Mouse (Mus musculus): Measurements from ENCODE around the gene Rcor2. TPM values are rescaled to one million over a fixed set of nuclear protein-coding genes. Genes with fewer than 3 reads are reported as not detected.

The Rcor2 gene
- total RNA-seq, 1 experiment: 161 TPM

DNA sequence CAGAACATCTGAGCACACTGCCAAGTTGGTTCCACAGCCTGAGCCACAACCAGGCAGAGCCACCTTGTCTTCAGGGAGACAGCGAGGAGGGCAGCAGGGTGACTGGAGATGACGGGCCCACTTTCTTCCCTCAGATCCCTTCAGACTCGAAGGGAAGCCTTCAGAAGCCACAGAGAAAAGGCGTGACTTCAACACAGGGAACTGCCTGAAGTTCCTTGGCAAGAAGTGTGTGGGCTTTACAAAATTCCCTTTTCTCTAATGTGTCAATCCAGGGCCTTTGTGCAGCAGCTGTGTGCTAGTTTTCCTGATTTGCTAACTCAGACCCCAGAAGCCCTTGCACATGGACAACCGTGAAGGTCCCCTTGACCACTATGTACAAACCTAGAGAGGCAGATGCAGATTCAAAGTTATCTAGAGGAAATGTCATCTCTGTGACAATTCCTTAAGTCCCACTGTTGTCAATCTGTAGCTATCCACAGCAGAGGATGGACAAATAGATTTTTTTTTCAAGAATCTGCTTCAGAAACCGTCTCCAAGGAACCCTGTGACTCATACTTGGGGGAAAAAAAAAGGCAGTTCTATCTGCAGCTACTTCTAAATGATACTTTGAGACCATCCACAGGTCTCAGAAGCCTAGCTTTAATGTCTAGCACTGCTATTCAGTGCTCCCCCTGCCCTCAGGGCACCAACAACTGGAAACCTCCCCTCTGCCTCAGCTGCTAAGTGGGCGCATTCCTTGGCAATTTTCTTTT lies 25.0 kb downstream of the Rcor2 start:
- in situ Hi-C loops (cut with MboI; ENCODE audit: low sequenced_read_pairs in 2 of 2, unreplicated experiment in 2 of 2): no loop called here
- H3K36me3 ChIP-seq (ENCODE audit: control insufficient read depth, insufficient read depth, low read length, poor library complexity, severe bottlenecking): peaks cover 10% of the 10 kb centered on the region

DNA sequence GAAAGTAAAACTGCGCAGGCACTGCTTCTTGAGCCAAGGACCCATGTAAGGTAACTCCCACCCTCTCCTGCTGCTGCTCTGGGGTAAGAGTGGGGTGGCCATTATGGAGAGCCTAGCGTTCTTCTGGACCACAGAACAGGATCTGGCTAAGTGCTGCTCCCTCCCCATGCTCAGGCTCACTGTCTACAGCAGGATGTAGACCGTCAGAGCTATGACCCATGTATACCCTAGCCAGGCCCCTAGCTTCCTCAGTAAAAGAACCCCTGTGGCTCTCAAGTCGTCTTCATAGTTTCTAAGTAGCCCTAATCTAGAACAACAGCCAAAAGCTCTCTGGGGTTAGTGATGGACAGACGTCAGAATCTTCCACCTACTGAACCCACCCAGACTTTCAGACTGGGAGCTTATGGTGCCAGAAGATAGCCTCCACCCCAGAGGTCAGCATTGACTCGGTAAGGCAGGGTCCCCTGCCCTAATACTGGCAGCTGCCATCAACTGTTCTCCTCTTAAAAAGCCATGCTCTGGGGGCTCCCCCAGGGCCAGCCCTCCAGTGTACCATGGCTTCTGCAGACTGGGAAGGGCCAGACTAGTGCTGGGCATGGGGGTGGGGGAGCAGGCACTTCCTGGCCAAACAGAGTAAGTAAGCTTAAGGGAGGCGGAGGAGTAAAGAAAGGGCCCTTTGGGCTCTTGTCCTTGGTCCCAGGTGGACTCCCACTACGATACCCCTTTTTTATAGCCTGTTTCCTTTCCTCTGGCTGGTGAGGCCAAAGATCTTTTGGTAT lies 27.2 kb downstream of the Rcor2 start:
- no peaks in the 10 kb centered on the region for H3K9me3 ChIP-seq (ENCODE audit: control insufficient read depth, insufficient read depth, low read depth, low read length)
- peaks cover 0 to 15% of the 10 kb centered on the region in 2 experiments; a peak in 3 of 4 replicates for H3K4me1 ChIP-seq (ENCODE audit: control insufficient read depth in 2 of 2, insufficient read depth in 2 of 2, low read length in 2 of 2, poor library complexity in 1 of 2)
- no peak for TF ChIP-seq HCFC1 (IDR thresholded peaks at IDR 0.05; ENCODE audit: borderline replicate concordance, insufficient read depth, low read length)
- in situ Hi-C loops (cut with MboI; ENCODE audit: low sequenced_read_pairs in 2 of 2, unreplicated experiment in 2 of 2): no loop called here
- no peak overlapping the region for H3K4me3 ChIP-seq (ENCODE audit: insufficient read depth in 1 of 2, low read depth in 1 of 2, low read length in 2 of 2, poor library complexity in 1 of 2, severe bottlenecking in 1 of 2)
- H3K36me3 ChIP-seq (ENCODE audit: control insufficient read depth, insufficient read depth, low read length, poor library complexity, severe bottlenecking): peaks cover 8% of the 10 kb centered on the region; the same call in 1 of the 2 replicates
- H3K27ac ChIP-seq (ENCODE audit: insufficient read depth, low read depth, low read length, poor library complexity, severe bottlenecking): no peak overlapping the region
- no peak for DNase-seq (ENCODE audit: low read depth, low spot score)
- no peak overlapping the region for H3K9ac ChIP-seq (ENCODE audit: insufficient read depth, low read depth, low read length, poor library complexity, severe bottlenecking)

More for the DNA sequence above, 25.0 kb downstream of the Rcor2 start:
- no peak overlapping the region for H3K4me3 ChIP-seq (ENCODE audit: insufficient read depth in 1 of 2, low read depth in 1 of 2, low read length in 2 of 2, poor library complexity in 1 of 2, severe bottlenecking in 1 of 2)
- no peak for DNase-seq (ENCODE audit: low read depth, low spot score)
- no peaks in the 10 kb centered on the region for H3K9me3 ChIP-seq (ENCODE audit: control insufficient read depth, insufficient read depth, low read depth, low read length)
- TF ChIP-seq MAFK (IDR thresholded peaks at IDR 0.05; ENCODE audit: insufficient read depth, low read depth, low read length): no peak
- no peak for TF ChIP-seq ZC3H11A (IDR thresholded peaks at IDR 0.05; ENCODE audit: borderline replicate concordance, low read depth, low read length)
- TF ChIP-seq HCFC1 (IDR thresholded peaks at IDR 0.05; ENCODE audit: borderline replicate concordance, insufficient read depth, low read length): no peak
- TF ChIP-seq ZNF384 (IDR thresholded peaks at IDR 0.05; ENCODE audit: low read depth, low read length): no peak
- TF ChIP-seq CHD2 (IDR thresholded peaks at IDR 0.05; ENCODE audit: low read depth, low read length): no peak
- no peak overlapping the region for H3K9ac ChIP-seq (ENCODE audit: insufficient read depth, low read depth, low read length, poor library complexity, severe bottlenecking)
- no peak overlapping the region for H3K27ac ChIP-seq (ENCODE audit: insufficient read depth, low read depth, low read length, poor library complexity, severe bottlenecking)
- H3K4me1 ChIP-seq (ENCODE audit: control insufficient read depth in 2 of 2, insufficient read depth in 2 of 2, low read length in 2 of 2, poor library complexity in 1 of 2): peaks cover 0 to 15% of the 10 kb centered on the region in 2 experiments; a peak in 3 of 4 replicates

DNA sequence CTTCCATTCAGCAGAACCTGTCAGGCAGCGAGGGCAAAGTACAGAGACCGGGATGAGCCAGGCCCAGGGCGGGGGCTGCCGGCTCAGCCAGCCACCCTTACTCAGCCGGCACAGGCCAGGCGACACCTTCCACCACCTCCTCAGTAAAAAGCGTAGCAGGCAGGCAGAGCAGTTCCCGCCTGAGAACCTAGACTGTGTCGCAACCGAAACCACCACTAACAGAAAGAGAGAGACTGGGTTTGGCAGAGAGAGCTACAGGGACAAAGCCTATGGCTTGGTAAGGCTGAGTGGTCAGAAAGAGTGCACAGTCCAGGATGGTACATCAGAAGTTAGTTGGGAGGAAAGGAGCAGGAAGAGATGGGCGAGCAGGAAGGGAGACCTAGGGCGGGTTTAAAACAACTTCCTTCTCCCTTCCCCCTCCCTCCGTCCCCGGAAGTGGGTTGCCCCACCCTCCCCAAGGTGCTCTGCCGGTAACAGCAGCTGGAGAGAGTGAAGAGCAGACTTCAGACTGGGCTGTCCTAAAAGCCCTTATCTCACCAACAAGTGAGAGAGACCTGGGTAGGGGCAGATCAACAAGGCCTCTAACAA lies 28.0 kb downstream of the Rcor2 start:
- Histone ChIP-seq H3K9ac (ENCODE audit: insufficient read depth, low read depth, low read length, poor library complexity, severe bottlenecking) (peak overlapping the region; percentile 63), H3K4me1 (ENCODE audit: control insufficient read depth in 2 of 2, insufficient read depth in 2 of 2, low read length in 2 of 2, poor library complexity in 1 of 2) (peaks cover 0 to 15% of the 10 kb centered on the region in 2 experiments; a peak in 3 of 4 replicates), H3K9me3 (ENCODE audit: control insufficient read depth, insufficient read depth, low read depth, low read length) (no peaks in the 10 kb centered on the region), H3K36me3 (ENCODE audit: control insufficient read depth, insufficient read depth, low read length, poor library complexity, severe bottlenecking) (peaks cover 10% of the 10 kb centered on the region; the same call in 1 of the 2 replicates), H3K4me3 (ENCODE audit: insufficient read depth in 1 of 2, low read depth in 1 of 2, low read length in 2 of 2, poor library complexity in 1 of 2, severe bottlenecking in 1 of 2) (peak overlapping the region; percentile 29 to 63), H3K27ac (ENCODE audit: insufficient read depth, low read depth, low read length, poor library complexity, severe bottlenecking) (no peak overlapping the region)
- TF ChIP-seq HCFC1 (IDR thresholded peaks at IDR 0.05; ENCODE audit: borderline replicate concordance, insufficient read depth, low read length) (no peak), ZC3H11A (IDR thresholded peaks at IDR 0.05; ENCODE audit: borderline replicate concordance, low read depth, low read length) (no peak), ZNF384 (IDR thresholded peaks at IDR 0.05; ENCODE audit: low read depth, low read length) (no peak), MAFK (IDR thresholded peaks at IDR 0.05; ENCODE audit: insufficient read depth, low read depth, low read length) (no peak), CHD2 (IDR thresholded peaks at IDR 0.05; ENCODE audit: low read depth, low read length) (no peak)
- in situ Hi-C loops (cut with MboI; ENCODE audit: low sequenced_read_pairs in 2 of 2, unreplicated experiment in 2 of 2): no loop called here
- DNase-seq (ENCODE audit: low read depth, low spot score): peak; percentile 40

DNA sequence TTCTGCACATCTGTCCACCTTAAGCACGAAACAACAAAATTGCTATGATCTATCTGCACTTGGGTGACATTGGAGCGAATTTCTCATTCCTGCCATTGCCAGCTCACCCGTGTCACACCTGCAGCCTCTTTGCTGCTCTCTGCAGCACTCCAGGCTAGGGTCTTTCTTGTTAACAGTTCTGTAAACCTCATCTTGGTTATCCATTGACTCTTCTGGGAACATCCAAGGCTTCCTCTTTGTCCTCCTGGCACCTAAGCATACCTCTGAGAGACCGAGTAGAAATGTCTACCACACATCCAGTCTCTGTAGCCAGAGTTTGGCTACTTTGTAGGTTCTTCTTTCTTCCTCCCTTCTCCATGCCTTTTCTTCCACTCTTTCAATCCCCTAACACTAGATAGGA lies 28.8 kb downstream of the Rcor2 start:
- Histone ChIP-seq H3K4me1 (ENCODE audit: control insufficient read depth in 2 of 2, insufficient read depth in 2 of 2, low read length in 2 of 2, poor library complexity in 1 of 2) (peaks cover 0 to 15% of the 10 kb centered on the region in 2 experiments; a peak in 3 of 4 replicates), H3K4me3 (ENCODE audit: insufficient read depth in 1 of 2, low read depth in 1 of 2, low read length in 2 of 2, poor library complexity in 1 of 2, severe bottlenecking in 1 of 2) (no peak overlapping the region), H3K36me3 (ENCODE audit: control insufficient read depth, insufficient read depth, low read length, poor library complexity, severe bottlenecking) (peaks cover 4% of the 10 kb centered on the region; the same call in 1 of the 2 replicates), H3K9me3 (ENCODE audit: control insufficient read depth, insufficient read depth, low read depth, low read length) (no peaks in the 10 kb centered on the region), H3K9ac (ENCODE audit: insufficient read depth, low read depth, low read length, poor library complexity, severe bottlenecking) (0 out of 2 replicates have a peak overlapping the region, but pooled peaks have one; percentile 63), H3K27ac (ENCODE audit: insufficient read depth, low read depth, low read length, poor library complexity, severe bottlenecking) (no peak overlapping the region)
- in situ Hi-C loops (cut with MboI; ENCODE audit: low sequenced_read_pairs in 2 of 2, unreplicated experiment in 2 of 2): no loop called here
- no peak for DNase-seq (ENCODE audit: low read depth, low spot score)
- TF ChIP-seq ZNF384 (IDR thresholded peaks at IDR 0.05; ENCODE audit: low read depth, low read length): no peak
- TF ChIP-seq HCFC1 (IDR thresholded peaks at IDR 0.05; ENCODE audit: borderline replicate concordance, insufficient read depth, low read length): no peak
- TF ChIP-seq CHD2 (IDR thresholded peaks at IDR 0.05; ENCODE audit: low read depth, low read length): no peak
- no peak for TF ChIP-seq ZC3H11A (IDR thresholded peaks at IDR 0.05; ENCODE audit: borderline replicate concordance, low read depth, low read length)
- no peak for TF ChIP-seq MAFK (IDR thresholded peaks at IDR 0.05; ENCODE audit: insufficient read depth, low read depth, low read length)

Data from ES-E14 (cell line).